Mouse (Mus musculus) brain, embryonic 14.5 days (tissue): ENCODE results near the gene Plk3.

Source experiments
- CTCF ChIP-seq: fragments of 200-500 bp; IDR thresholded peaks from 2 replicates; pipeline ENCODE4 v1.5.1; 2012; ENCODE audit warnings: inconsistent platforms, mild to moderate bottlenecking, moderate library complexity, borderline replicate concordance; ENCODE audit not compliant: insufficient read depth, insufficient read length; ENCODE audit errors: extremely low read depth
- POLR2A ChIP-seq: fragments of 200-500 bp; IDR thresholded peaks from 2 replicates; pipeline ENCODE4 v1.6.1; 2012; ENCODE audit warnings: mild to moderate bottlenecking, inconsistent platforms, borderline replicate concordance; ENCODE audit not compliant: poor library complexity, insufficient read depth, insufficient read length, severe bottlenecking; ENCODE audit errors: extremely low read depth

DNA sequence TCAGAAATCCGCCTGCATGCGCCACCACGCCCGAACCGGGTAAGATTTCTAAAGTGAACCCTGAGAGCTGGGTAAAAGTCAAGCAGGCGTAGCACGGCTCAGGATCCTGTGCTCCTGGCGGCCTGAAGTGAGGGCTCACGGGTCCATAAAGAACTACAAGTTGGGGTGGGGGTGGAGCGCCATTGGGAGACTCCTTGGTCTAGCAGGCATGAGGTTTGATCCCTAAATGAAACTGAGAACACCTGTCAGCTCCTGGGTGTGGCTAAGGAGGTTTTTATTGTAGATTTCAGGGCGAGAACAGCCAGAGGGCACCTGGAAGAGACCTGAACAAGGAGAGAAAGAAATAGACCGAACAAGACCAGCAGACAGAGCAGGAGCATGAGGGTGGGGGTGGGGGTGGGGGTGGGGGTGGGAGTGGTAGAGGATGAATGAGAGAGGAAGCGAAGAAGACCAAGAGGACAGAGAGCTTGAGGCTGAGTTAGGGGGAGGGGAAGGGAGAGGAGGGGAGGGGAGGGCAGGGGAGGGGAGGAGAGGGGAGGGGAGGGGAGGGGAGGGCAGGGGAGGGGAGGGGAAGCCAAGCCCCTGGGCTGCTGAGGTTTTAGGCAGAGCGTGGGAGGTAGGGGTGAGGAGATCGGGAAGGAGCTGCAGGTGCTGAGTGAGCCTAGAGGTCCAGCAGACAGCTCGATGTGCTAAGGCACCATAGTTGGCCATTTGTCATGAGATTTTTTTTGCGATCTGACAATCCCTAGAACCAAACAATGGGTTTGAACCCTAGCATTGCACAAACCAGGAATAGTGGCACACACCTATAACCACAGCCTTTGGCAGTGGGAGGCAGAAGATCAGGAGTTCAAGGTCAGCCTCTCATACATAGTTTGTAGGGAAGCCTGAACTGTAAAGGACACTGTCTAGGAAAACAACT is 4.8 kb upstream of the Plk3 start:
- TF ChIP-seq POLR2A (no peak), CTCF (no peak)
